Mouse (Mus musculus) MEL (cell line): ENCODE results near the gene Serping1. TPM values are rescaled to one million over a fixed set of nuclear protein-coding genes. Genes with fewer than 3 reads are reported as not detected.

Source experiments
- DNase-seq: peaks from one replicate; pipeline ENCODE4 v3.0.0; 2011; ENCODE audit warnings: low read depth, low spot score
- H3K27ac ChIP-seq: 2 replicates; pipeline ENCODE4 v1.5.1; 2012; ENCODE audit warnings: low read depth, mild to moderate bottlenecking, control low read depth, low read length, moderate library complexity; ENCODE audit not compliant: control insufficient read depth
- H3K27me3 ChIP-seq, 2 experiments: fragments of 150-350 bp in 1 of 2; sonication (generic) in 1 of 2; 2 replicates each; pipeline ENCODE4 v1.6.1; 2012; ENCODE audit warnings: low read length in 2 of 2, mild to moderate bottlenecking in 2 of 2, improper control_type of control experiment in 1 of 2, moderate library complexity in 1 of 2; ENCODE audit not compliant: insufficient read depth in 2 of 2, control insufficient read depth in 1 of 2
- H3K36me3 ChIP-seq, 2 experiments: 2 replicates each; pipeline ENCODE4 v1.6.1; 2012 to 2014; ENCODE audit warnings: low read length in 2 of 2, improper control_type of control experiment in 1 of 2, inconsistent platforms in 1 of 2, mild to moderate bottlenecking in 1 of 2; ENCODE audit not compliant: insufficient read depth in 2 of 2, control insufficient read depth in 1 of 2
- H3K4me1 ChIP-seq, 2 experiments: fragments of 150-350 bp in 1 of 2; sonication (generic) in 1 of 2; 2 replicates each; pipeline ENCODE4 v1.6.1; 2012; ENCODE audit warnings: low read length in 2 of 2, improper control_type of control experiment in 1 of 2, mild to moderate bottlenecking in 1 of 2; ENCODE audit not compliant: insufficient read depth in 2 of 2, control insufficient read depth in 1 of 2
- H3K4me3 ChIP-seq, 2 experiments: fragments of 150-350 bp in 1 of 2; sonication (generic) in 1 of 2; 2 replicates each; pipeline ENCODE4 v1.5.1; 2012; ENCODE audit warnings: low read depth in 2 of 2, low read length in 2 of 2, mild to moderate bottlenecking in 2 of 2, moderate library complexity in 2 of 2, control low read depth in 1 of 2, improper control_type of control experiment in 1 of 2; ENCODE audit not compliant: control insufficient read depth in 1 of 2, insufficient read depth in 1 of 2
- H3K79me2 ChIP-seq: 2 replicates; pipeline ENCODE4 v1.6.1; 2012; ENCODE audit warnings: mild to moderate bottlenecking, low read length, moderate library complexity; ENCODE audit not compliant: control insufficient read depth, poor library complexity, insufficient read depth
- H3K9ac ChIP-seq: 2 replicates; pipeline ENCODE4 v1.6.1; 2012; ENCODE audit warnings: low read depth, mild to moderate bottlenecking, control low read depth, low read length, moderate library complexity; ENCODE audit not compliant: control insufficient read depth, poor library complexity, severe bottlenecking
- H3K9me3 ChIP-seq: fragments of 150-350 bp; sonication (generic); replicated peaks from 2 replicates; pipeline ENCODE4 v1.6.1; 2012; ENCODE audit warnings: mild to moderate bottlenecking, low read length, improper control_type of control experiment, moderate library complexity; ENCODE audit not compliant: insufficient read depth
- BHLHE40 ChIP-seq: IDR thresholded peaks from 2 replicates; pipeline ENCODE4 v1.6.1; 2012; ENCODE audit warnings: low read depth, mild to moderate bottlenecking, inconsistent platforms, low read length, improper control_type of control experiment, borderline replicate concordance
- CHD1 ChIP-seq: IDR thresholded peaks from 2 replicates; pipeline ENCODE4 v1.6.1; 2012; ENCODE audit warnings: low read depth, mild to moderate bottlenecking, inconsistent platforms, low read length, improper control_type of control experiment
- CHD2 ChIP-seq: IDR thresholded peaks from 2 replicates; pipeline ENCODE4 v1.6.1; 2011; ENCODE audit warnings: low read length, improper control_type of control experiment
- E2F4 ChIP-seq: IDR thresholded peaks from 2 replicates; pipeline ENCODE4 v1.6.1; 2011; ENCODE audit warnings: low read depth, low read length, improper control_type of control experiment, borderline replicate concordance
- ELF1 ChIP-seq: IDR thresholded peaks from 2 replicates; pipeline ENCODE4 v1.6.1; 2014; ENCODE audit warnings: low read depth, mild to moderate bottlenecking, inconsistent platforms, low read length, improper control_type of control experiment, moderate library complexity
- ETS1 ChIP-seq: IDR thresholded peaks from 2 replicates; pipeline ENCODE4 v1.6.1; 2012; ENCODE audit warnings: low read depth, mild to moderate bottlenecking, inconsistent platforms, low read length, improper control_type of control experiment, moderate library complexity
- GABPA ChIP-seq: IDR thresholded peaks from 2 replicates; pipeline ENCODE4 v1.6.1; 2012; ENCODE audit warnings: low read depth, mild to moderate bottlenecking, inconsistent platforms, low read length, improper control_type of control experiment, moderate library complexity
- HCFC1 ChIP-seq: IDR thresholded peaks from 2 replicates; pipeline ENCODE4 v1.6.1; 2012; ENCODE audit warnings: low read depth, mild to moderate bottlenecking, inconsistent platforms, low read length, improper control_type of control experiment, moderate library complexity
- KAT2A ChIP-seq: conservative IDR thresholded peaks from 2 replicates; pipeline ENCODE4 v1.6.1; 2012; ENCODE audit warnings: low read depth, low read length, improper control_type of control experiment, inconsistent platforms
- MAFK ChIP-seq: IDR thresholded peaks from 2 replicates; pipeline ENCODE4 v1.6.1; 2011; ENCODE audit warnings: low read depth, mild to moderate bottlenecking, low read length, improper control_type of control experiment, borderline replicate concordance
- MAX ChIP-seq: IDR thresholded peaks from 2 replicates; pipeline ENCODE4 v1.6.1; 2011; ENCODE audit warnings: low read length, improper control_type of control experiment
- MAZ ChIP-seq: IDR thresholded peaks from 2 replicates; pipeline ENCODE4 v1.6.1; 2012; ENCODE audit warnings: low read depth, mild to moderate bottlenecking, inconsistent platforms, low read length, improper control_type of control experiment
- MYB ChIP-seq: IDR thresholded peaks from 2 replicates; pipeline ENCODE4 v1.6.1; 2011; ENCODE audit warnings: mild to moderate bottlenecking, low read depth, low read length, improper control_type of control experiment
- NRF1 ChIP-seq: IDR thresholded peaks from 2 replicates; pipeline ENCODE4 v1.6.1; 2014; ENCODE audit warnings: low read depth, mild to moderate bottlenecking, inconsistent platforms, low read length, improper control_type of control experiment, moderate library complexity; ENCODE audit not compliant: poor library complexity, insufficient read depth, severe bottlenecking
- POLR2AphosphoS5 ChIP-seq: IDR thresholded peaks from 2 replicates; pipeline ENCODE4 v1.6.1; 2012; ENCODE audit warnings: low read depth, borderline replicate concordance, mild to moderate bottlenecking, inconsistent platforms, low read length, moderate library complexity, mixed read lengths
- RCOR1 ChIP-seq: IDR thresholded peaks from 2 replicates; pipeline ENCODE4 v1.6.1; 2012; ENCODE audit warnings: low read depth, mild to moderate bottlenecking, inconsistent platforms, low read length, improper control_type of control experiment
- TAL1 ChIP-seq: IDR thresholded peaks from 2 replicates; pipeline ENCODE4 v1.6.1; 2012; ENCODE audit warnings: mild to moderate bottlenecking, inconsistent platforms, low read length, moderate library complexity, mixed read lengths
- TCF12 ChIP-seq: IDR thresholded peaks from 2 replicates; pipeline ENCODE4 v1.6.1; 2014; ENCODE audit warnings: low read depth, mild to moderate bottlenecking, inconsistent platforms, low read length, improper control_type of control experiment, moderate library complexity
- USF1 ChIP-seq: IDR thresholded peaks from 2 replicates; pipeline ENCODE4 v1.6.1; 2014; ENCODE audit warnings: low read depth, mild to moderate bottlenecking, inconsistent platforms, low read length, improper control_type of control experiment, moderate library complexity
- USF2 ChIP-seq, 2 experiments: IDR thresholded peaks; 2 replicates each; pipeline ENCODE4 v1.6.1; 2011 to 2012; ENCODE audit warnings: improper control_type of control experiment in 2 of 2, low read length in 2 of 2, borderline replicate concordance in 1 of 2, inconsistent platforms in 1 of 2, low read depth in 1 of 2, mild to moderate bottlenecking in 1 of 2; ENCODE audit not compliant: insufficient read depth in 1 of 2
- ZC3H11A ChIP-seq: IDR thresholded peaks from 2 replicates; pipeline ENCODE4 v1.6.1; 2012; ENCODE audit warnings: low read depth, mild to moderate bottlenecking, inconsistent platforms, low read length, improper control_type of control experiment
- ZKSCAN1 ChIP-seq: IDR thresholded peaks from 2 replicates; pipeline ENCODE4 v1.6.1; 2012; ENCODE audit warnings: low read depth, mild to moderate bottlenecking, inconsistent platforms, low read length, improper control_type of control experiment, moderate library complexity
- ZMIZ1 ChIP-seq: IDR thresholded peaks from 2 replicates; pipeline ENCODE4 v1.6.1; 2012; ENCODE audit warnings: low read depth, mild to moderate bottlenecking, inconsistent platforms, low read length, improper control_type of control experiment, moderate library complexity
- ZNF384 ChIP-seq: IDR thresholded peaks from 2 replicates; pipeline ENCODE4 v1.6.1; 2012; ENCODE audit warnings: low read depth, mild to moderate bottlenecking, inconsistent platforms, low read length, improper control_type of control experiment
- polyA plus RNA-seq, 2 experiments: library from polyadenylated mRNA; stranded (reverse) in 1 of 2; unstranded in 1 of 2; fragments of >175 nt in 1 of 2; fragments of >200 nt in 1 of 2; gene quantifications; 2 replicates each; pipeline versions ENCODE4 v1.2.1 to v1.2.4; 2012; ENCODE audit warnings: low replicate concordance in 2 of 2, low read depth in 1 of 2; ENCODE audit not compliant: insufficient read length in 2 of 2, insufficient read depth in 1 of 2, missing spikeins in 1 of 2
- total RNA-seq: library from RNA; depleted of rRNA; stranded (reverse); fragments of 300-350 nt; gene quantifications from 2 replicates; pipeline ENCODE4 v1.2.3, GENCODE M21; 2012

Serping1 gene
- total and polyA plus RNA-seq, 3 experiments: not detected

DNA sequence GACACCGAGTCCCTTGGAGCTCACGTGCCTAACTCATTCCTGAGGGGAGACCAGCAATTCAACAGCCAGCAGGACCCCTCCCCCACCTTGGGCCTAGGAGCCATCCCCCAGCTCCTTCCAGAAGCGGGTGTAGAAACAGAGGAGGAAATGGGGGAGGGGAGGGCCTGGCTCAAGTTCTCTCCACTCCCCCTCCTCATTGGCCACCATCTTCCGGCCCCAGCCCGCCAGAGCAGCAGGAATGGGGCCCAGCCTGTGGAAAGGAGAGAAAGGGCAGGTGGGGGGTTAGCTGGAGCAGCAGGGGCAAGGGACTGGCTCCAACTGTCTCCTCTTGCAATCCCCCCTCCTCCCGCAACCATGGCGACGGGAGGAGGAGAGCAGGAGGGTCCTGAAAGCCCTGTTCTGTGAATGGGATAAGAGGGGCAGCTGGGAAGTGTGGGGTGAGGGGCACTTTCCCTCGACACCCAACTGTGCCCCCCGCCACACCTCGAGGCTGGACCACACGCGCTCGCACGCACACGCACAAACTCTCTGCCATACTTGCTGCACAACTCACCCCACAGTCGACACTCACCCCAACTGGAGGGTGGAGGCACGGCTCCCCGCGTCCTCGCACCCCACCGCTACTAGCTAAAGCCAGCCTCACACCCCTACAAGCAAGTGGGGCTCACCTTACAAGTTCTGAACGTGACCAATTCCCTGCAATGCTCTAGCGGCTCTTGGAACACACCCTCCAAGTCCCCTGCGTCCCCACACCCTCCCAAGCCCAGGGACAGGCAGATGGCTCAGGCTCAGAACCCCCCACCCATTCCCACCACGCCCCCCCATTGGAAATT is 32.6 kb downstream of the Serping1 start:
- Histone ChIP-seq H3K36me3 (no peaks in the 10 kb centered on the region), H3K27ac (no peak overlapping the region), H3K4me1 (no peaks in the 10 kb centered on the region), H3K9me3 (no peaks in the 10 kb centered on the region), H3K27me3 (peaks cover 11 to 25% of the 10 kb centered on the region in 2 experiments)
- no peak for DNase-seq
- TF ChIP-seq USF1: no peak
- no peak for TF ChIP-seq E2F4
- no peak for TF ChIP-seq ZMIZ1
- no peak for TF ChIP-seq NRF1
- no peak for TF ChIP-seq RCOR1
- TF ChIP-seq MAX: no peak
- TF ChIP-seq ZNF384: no peak
- TF ChIP-seq CHD1: no peak
- no peak for TF ChIP-seq MAZ
- TF ChIP-seq BHLHE40: no peak
- TF ChIP-seq ZKSCAN1: no peak
- TF ChIP-seq CHD2: no peak
- no peak for TF ChIP-seq HCFC1
- no peak for TF ChIP-seq ELF1
- TF ChIP-seq TAL1: no peak
- TF ChIP-seq USF2 (IDR thresholded peaks at IDR 0.05; ENCODE audit: borderline replicate concordance in 1 of 2, insufficient read depth in 1 of 2, low read depth in 1 of 2, low read length in 2 of 2): no peak
- TF ChIP-seq TCF12: no peak
- no peak for TF ChIP-seq KAT2A
- TF ChIP-seq GABPA: no peak
- TF ChIP-seq, all 39 proteins: peak for 0
- no peak overlapping the region for H3K9ac ChIP-seq
- H3K4me3 ChIP-seq: no peak overlapping the region
- no peaks in the 10 kb centered on the region for H3K79me2 ChIP-seq

DNA sequence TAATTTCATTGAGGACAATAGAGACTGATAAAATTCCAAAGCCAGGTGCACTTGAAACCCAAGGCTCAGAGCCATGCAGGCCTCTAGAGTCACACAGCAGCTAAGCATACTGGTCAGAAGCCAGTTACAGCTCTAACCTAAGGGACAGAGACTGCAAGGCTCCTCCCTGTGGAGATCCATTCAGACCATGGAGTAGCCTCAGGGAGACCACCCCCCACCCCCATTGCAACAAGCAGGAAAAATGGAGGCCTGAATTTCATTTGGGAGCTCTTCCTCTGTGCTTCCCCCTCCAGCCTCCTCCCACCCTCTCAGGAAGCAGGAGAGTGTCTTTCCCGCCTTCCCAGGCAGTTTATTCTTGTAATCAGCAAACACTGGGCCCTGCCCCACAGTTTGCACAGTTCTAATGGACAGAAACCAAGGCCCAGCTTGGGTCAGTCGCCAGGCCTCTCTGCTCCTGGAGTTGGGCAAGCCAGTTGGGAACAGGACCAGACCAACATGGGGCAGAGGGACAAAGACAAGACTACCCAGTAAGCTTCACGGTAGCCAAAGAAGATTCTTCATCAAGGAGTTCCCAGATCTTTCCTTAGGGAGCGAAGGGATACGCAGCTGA is 33.3 kb downstream of the Serping1 start:
- Histone ChIP-seq H3K4me3 (no peak overlapping the region), H3K27me3 (peaks cover 5 to 19% of the 10 kb centered on the region in 2 experiments), H3K36me3 (no peaks in the 10 kb centered on the region), H3K27ac (no peak overlapping the region), H3K4me1 (no peaks in the 10 kb centered on the region), H3K9me3 (no peaks in the 10 kb centered on the region), H3K9ac (no peak overlapping the region)
- DNase-seq: no peak
- TF ChIP-seq ZMIZ1 (no peak), ETS1 (no peak), MAFK (no peak), MYB (no peak), CHD1 (no peak), NRF1 (no peak), ZC3H11A (no peak), POLR2AphosphoS5 (no peak), MAX (no peak), USF2 (IDR thresholded peaks at IDR 0.05; ENCODE audit: borderline replicate concordance in 1 of 2, insufficient read depth in 1 of 2, low read depth in 1 of 2, low read length in 2 of 2) (no peak), HCFC1 (no peak), CHD2 (no peak)
- TF ChIP-seq, all 39 proteins: peak for 0
- no peaks in the 10 kb centered on the region for H3K79me2 ChIP-seq
